8 mouse cellular contexts compared by ENCODE assay signal in genomic region chr10:57631896-57632867, GRCm38 (mm10). TPM values are rescaled to one million over a fixed set of nuclear protein-coding genes. Genes with fewer than 3 reads are reported as not detected.
DNase-seq lines count a peak whose midpoint lies in the region; ATAC-seq and TF ChIP-seq lines count a peak whose summit lies in the region.

TSS of gene Pkib (plus strand) at chr10:57631981.

- DNase-seq in B cell, adult 2 months, result peak; percentile 91 to 93
- DNase-seq in c-Kit-positive CD71-negative TER-119-negative erythroid progenitor cells, embryonic 14.5 days (ENCODE audit: low read depth), result peak; percentile 32
- DNase-seq in heart, postnatal 4 days, result peak; percentile 48
- DNase-seq in layer of hippocampus, adult 8-10 months (ENCODE audit: low spot score in 2 of 2), result peak; percentile 9 to 46
- peak; percentile 66 for DNase-seq in liver, postnatal 0 days
- peak; percentile 45 for DNase-seq in testis, postnatal 10 days (ENCODE audit: low spot score)

- peaks cover 8% of the 10 kb centered on the region; the same call in 1 of the 2 replicates for H3K27me3 ChIP-seq in forebrain, embryonic 13.5 days
- H3K27me3 ChIP-seq in liver, postnatal 0 days (ENCODE audit: insufficient read depth, low read length), result peaks cover 10% of the 10 kb centered on the region; the same call in 1 of the 2 replicates
- no peaks in the 10 kb centered on the region for H3K27me3 ChIP-seq in neural tube, embryonic 14.5 days (ENCODE audit: control insufficient read depth, insufficient read depth, low read length)

- H3K27ac ChIP-seq in forebrain, embryonic 13.5 days, result no peak within 1 kb of the TSS
- no peak within 1 kb of the TSS for H3K27ac ChIP-seq in liver, postnatal 0 days (ENCODE audit: low read depth)
- no peak within 1 kb of the TSS for H3K27ac ChIP-seq in neural tube, embryonic 14.5 days (ENCODE audit: low read depth, low read length)

- H3K4me2 ChIP-seq in forebrain, embryonic 13.5 days, result peak within 1 kb of the TSS; percentile 86
- H3K4me2 ChIP-seq in liver, postnatal 0 days (ENCODE audit: low read depth, low read length), result peak within 1 kb of the TSS; percentile 72
- peak within 1 kb of the TSS; percentile 86 for H3K4me2 ChIP-seq in neural tube, embryonic 14.5 days (ENCODE audit: low read depth, low read length)

- no peak for TF ChIP-seq CTCF in liver, postnatal 0 days (IDR thresholded peaks at IDR 0.05; ENCODE audit: low read depth)

- ATAC-seq in forebrain, embryonic 13.5 days, result peak; percentile 91
- peak; percentile 70 for ATAC-seq in liver, postnatal 0 days
- peak; percentile 97 for ATAC-seq in neural tube, embryonic 14.5 days (ENCODE audit: low read depth)

- no peaks in the 10 kb centered on the region for H3K36me3 ChIP-seq in forebrain, embryonic 13.5 days (ENCODE audit: poor library complexity, severe bottlenecking)
- no peaks in the 10 kb centered on the region for H3K36me3 ChIP-seq in liver, postnatal 0 days (replicated peaks; ENCODE audit: insufficient read depth, low read length)
- no peaks in the 10 kb centered on the region for H3K36me3 ChIP-seq in neural tube, embryonic 14.5 days (ENCODE audit: control insufficient read depth, insufficient read depth, low read length)

- H3K9me3 ChIP-seq in forebrain, embryonic 13.5 days (replicated peaks), result peaks cover 5% of the 10 kb centered on the region
- H3K9me3 ChIP-seq in liver, postnatal 0 days (ENCODE audit: low read length), result peaks cover 5% of the 10 kb centered on the region; the same call in 1 of the 2 replicates
- no peaks in the 10 kb centered on the region for H3K9me3 ChIP-seq in neural tube, embryonic 14.5 days (ENCODE audit: control insufficient read depth, low read length)

- H3K9ac ChIP-seq in forebrain, embryonic 13.5 days, result peak within 1 kb of the TSS; percentile 64
- peak within 1 kb of the TSS; percentile 11; the same call in 1 of the 2 replicates for H3K9ac ChIP-seq in liver, postnatal 0 days (replicated peaks)
- peak within 1 kb of the TSS; percentile 61 for H3K9ac ChIP-seq in neural tube, embryonic 14.5 days (replicated peaks; ENCODE audit: low read depth, low read length)

- WGBS in forebrain, embryonic 13.5 days, result 2% methylated on average over 41 of the region's 41 CpGs
- whole genome bisulfite sequencing in liver, postnatal 0 days (ENCODE audit: insufficient replicate concordance), result 2% methylated on average over 41 of the region's 41 CpGs
- WGBS in neural tube, embryonic 14.5 days, result 1% methylated on average over 41 of the region's 41 CpGs

- TF ChIP-seq EP300 in liver, postnatal 0 days (IDR thresholded peaks at IDR 0.05; ENCODE audit: low read depth), result no peak

- peaks cover 12% of the 10 kb centered on the region for H3K4me1 ChIP-seq in forebrain, embryonic 13.5 days
- peaks cover 12% of the 10 kb centered on the region for H3K4me1 ChIP-seq in liver, postnatal 0 days (ENCODE audit: insufficient read depth)
- H3K4me1 ChIP-seq in neural tube, embryonic 14.5 days (ENCODE audit: control insufficient read depth, insufficient read depth, low read length), result peaks cover 4% of the 10 kb centered on the region

- peak within 1 kb of the TSS; percentile 50 for H3K4me3 ChIP-seq in forebrain, embryonic 13.5 days
- peak within 1 kb of the TSS; percentile 38 for H3K4me3 ChIP-seq in liver, postnatal 0 days (ENCODE audit: low read depth, low read length)
- peak within 1 kb of the TSS; percentile 46 for H3K4me3 ChIP-seq in neural tube, embryonic 14.5 days (ENCODE audit: low read depth, low read length)

RNA-seq across cellular contexts. Expression of gene Pkib, which starts in this region (rescaled TPM):
- polyA plus RNA-seq in forebrain, embryonic 13.5 days (2015; fragmentation: Nextera tagmentation; extraction: Ambion mirVana), result 2.5 TPM in 2 replicates
- total RNA-seq in heart, postnatal 4 days (2021), result 1 to 10 TPM in 1 of 2 experiments, under 1 TPM in 1; 0.61 to 1.4 TPM
- 10 to 100 TPM; 11.7 to 14.9 (median 13.7) TPM for total RNA-seq in layer of hippocampus, adult 8-10 months (2022)
- polyA plus RNA-seq in liver, postnatal 0 days (2015; fragmentation: Nextera tagmentation; extraction: Ambion mirVana), result 1.8 and 2.6 TPM in 2 replicates
- 2.4 and 2.8 TPM in 2 replicates for polyA plus RNA-seq in neural tube, embryonic 14.5 days (2014; fragmentation: Nextera tagmentation; extraction: Ambion mirVana)

Comparison
In these comparisons a context has a peak if more than half of its experiments do, and no peak if none do; other contexts are left out.
1. RNA of gene Pkib (total RNA-seq): 11.7 to 14.9 TPM in layer of hippocampus, adult 8-10 months; 0.61 to 1.4 TPM in heart, postnatal 4 days; every median in the first group is over 4 times any median in the second.
2. DNase-seq: peak in every context shown above with its lines; median percentile 92 in B cell, adult 2 months; 66 in liver, postnatal 0 days; 48 in heart, postnatal 4 days; 45 in testis, postnatal 10 days; 32 in c-Kit-positive CD71-negative TER-119-negative erythroid progenitor cells, embryonic 14.5 days; 28 in layer of hippocampus, adult 8-10 months.
3. H3K9ac ChIP-seq: peak in every context shown above with its lines; median percentile 64 in forebrain, embryonic 13.5 days; 61 in neural tube, embryonic 14.5 days; 11 in liver, postnatal 0 days.
4. Peak in every context shown above with its lines, with median percentiles within 50 percentile points of each other: ATAC-seq, H3K4me2 ChIP-seq and H3K4me3 ChIP-seq.